Mouse (Mus musculus) common myeloid progenitor, adult 5-6 weeks (primary cell): ENCODE measurements around the gene Pole3. TPM values are rescaled to one million over a fixed set of nuclear protein-coding genes. Genes with fewer than 3 reads are reported as not detected.
"Not testable (repeated sequence)": the region's sequence is repeated elsewhere in the genome, so short reads cannot be mapped to it uniquely, and the experiment has no call there.

ENCODE experiments used
- ATAC-seq: replicated peaks from 2 replicates; pipeline ENCODE4 v1.8.0; 2016; ENCODE audit warnings: low read depth, mild to moderate bottlenecking, moderate TSS enrichment, inconsistent platforms; ENCODE audit not compliant: poor library complexity, severe bottlenecking
- total RNA-seq: library from RNA; stranded (forward); fragments of 200-1000, 187-1606 nt; gene quantifications from 2 replicates; pipeline ENCODE4 v1.2.3, GENCODE M21; 2017

Pole3 gene
- total RNA-seq, 1 experiment from 2014 or later: 97.3 TPM

DNA sequence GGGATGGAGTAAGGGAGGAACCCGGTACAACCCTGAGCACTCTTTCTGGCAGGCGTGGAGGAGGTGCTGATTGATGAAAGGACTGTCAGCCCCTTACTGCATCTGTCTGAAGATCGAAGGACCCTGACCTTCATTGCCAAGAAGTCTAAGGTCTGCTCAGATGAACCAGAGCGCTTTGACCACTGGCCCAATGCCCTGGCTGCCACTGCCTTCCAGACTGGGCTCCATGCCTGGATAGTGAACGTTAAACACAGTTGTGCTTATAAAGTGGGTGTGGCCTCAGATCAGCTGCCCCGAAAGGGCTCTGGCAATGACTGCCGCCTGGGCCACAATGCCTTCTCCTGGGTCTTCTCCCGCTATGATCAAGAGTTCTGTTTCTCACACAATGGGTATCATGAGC is 28.9 kb downstream of the Pole3 start:
- ATAC-seq: no peak

DNA sequence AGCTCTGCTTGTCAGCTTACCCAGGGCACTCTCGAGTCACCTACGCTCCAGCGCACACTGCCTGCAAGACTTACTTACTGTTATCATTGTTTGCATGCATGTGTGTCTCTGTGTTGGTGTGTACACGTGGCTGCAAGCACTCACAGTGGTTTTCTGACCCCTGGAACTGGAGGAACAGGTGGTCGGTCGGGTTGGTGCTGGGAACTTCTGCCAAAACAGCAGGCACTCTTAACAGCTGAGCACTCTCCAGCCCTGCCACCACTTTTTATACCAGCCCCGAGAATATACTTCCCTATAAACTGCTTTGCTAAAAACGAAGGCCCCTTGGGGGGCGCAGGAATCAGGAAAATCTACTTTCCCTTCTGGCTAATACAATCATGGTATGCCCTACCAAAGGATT is 30.6 kb downstream of the Pole3 start:
- no peak for ATAC-seq

DNA sequence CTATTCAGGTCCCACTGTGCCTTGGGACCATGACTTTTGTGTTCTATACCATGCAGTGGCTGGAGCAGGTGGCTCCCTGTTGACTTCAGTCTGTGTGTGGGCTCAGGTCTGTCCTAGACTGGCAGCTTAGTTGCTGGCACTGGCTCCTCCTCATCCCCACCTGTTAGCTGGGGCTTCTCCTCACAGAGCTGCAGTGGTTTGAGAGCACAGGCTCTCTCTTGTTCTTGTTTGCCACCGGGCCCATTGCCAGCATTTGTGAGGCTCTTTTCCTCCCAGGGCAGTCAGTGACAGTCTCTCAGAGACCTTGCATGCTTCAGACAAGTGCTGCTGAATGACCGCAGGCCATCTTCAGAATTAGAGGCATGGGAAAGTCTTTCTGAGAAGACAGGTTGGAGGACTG is 32.2 kb downstream of the Pole3 start:
- ATAC-seq: no peak

DNA sequence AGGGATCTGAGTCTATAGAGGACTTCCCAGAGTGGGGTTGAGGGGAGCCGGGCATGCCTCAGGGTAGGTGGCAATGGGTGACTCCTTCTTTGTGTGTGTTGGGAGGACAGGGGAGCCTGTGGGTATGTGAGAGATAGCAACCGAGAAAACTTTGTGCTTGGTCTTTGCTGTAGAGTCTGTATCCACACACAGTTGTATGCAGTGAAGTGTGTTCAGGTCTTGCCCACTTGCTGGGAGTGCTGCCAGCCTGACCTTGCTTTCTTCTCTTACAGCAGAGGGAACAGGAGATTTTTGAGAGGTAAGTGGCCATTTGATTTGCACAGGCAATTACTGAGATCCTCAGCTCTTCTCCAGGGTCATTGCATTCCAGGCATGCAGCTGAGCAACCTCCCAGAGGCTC is 37.0 kb downstream of the Pole3 start:
- ATAC-seq: no peak

DNA sequence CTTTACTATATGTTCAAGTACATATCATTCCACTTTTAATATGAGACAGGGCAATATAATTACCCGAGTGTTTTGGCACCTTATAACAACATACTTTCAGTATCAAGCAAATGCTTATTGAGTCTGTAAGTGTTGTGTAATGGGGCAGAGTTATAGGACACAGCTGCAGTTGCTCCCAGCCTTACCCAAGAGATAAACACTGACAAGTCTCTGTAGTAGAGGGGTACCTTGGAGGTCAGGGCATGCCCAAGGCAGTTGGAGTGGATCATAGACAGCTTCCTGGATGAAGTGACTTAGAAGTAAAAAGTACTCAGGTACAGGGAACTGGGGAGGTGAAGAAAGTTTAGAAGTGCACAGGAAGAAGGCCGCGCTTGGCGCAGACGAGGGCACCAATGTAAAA is 37.7 kb downstream of the Pole3 start:
- ATAC-seq: no peak

DNA sequence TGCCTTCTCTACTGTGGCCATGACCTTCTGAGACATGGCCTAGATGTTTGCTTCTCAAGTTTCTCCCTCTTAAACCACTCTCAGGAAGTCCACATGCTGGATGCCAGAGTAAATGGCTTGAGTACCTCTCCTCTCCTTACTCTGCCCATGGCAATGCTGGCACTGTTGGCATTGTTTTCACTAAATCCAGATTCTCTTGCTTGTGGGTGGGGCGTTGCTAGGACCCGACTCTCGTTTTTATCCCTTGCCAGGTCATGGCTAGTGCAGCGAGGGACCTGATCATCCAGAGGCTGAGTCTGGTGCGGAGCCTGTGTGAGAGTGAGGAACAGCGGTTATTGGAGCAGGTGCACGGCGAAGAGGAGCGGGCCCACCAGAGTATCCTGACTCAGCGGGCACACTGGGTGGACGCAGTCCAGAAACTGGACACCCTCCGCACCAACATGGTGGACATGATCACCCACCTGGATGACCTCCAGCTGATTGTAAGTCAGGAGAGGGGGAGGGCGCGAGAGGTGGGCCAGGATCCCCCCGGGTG is 38.6 kb downstream of the Pole3 start:
- ATAC-seq: no peak

DNA sequence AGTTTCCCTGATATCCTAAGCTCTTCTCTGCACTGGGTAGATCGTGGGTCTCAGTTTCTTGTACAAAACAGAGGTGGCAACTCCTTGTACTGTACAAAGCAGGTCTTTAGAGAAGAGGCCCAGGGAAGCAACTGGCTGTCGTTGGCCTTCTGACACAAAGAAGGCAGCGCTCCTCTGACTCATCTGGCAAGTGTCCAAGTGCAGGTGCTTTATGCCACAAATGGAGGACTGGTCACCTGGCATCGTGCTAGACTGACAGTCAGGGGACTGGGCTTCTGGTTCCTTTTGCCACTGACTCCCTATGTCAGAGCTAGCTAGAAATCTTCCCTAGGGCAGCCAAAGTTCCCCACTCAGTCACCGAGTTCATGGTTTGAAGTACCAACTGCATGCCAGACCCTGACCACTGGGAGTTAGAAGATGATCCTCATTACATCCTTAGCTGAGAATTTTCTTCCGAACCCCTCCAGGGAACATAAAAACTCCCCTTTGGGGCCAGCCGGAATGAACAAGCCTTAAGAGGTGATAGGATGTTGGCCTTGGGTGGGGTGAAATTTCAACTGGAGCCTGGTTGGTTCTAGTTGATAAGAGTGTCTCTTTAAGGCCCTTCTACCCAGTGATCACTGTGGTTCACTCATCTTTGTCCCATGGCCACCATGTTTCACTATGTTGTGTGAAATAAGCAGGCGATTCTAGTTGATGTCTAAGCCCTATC is 39.3 kb downstream of the Pole3 start:
- no peak for ATAC-seq

DNA sequence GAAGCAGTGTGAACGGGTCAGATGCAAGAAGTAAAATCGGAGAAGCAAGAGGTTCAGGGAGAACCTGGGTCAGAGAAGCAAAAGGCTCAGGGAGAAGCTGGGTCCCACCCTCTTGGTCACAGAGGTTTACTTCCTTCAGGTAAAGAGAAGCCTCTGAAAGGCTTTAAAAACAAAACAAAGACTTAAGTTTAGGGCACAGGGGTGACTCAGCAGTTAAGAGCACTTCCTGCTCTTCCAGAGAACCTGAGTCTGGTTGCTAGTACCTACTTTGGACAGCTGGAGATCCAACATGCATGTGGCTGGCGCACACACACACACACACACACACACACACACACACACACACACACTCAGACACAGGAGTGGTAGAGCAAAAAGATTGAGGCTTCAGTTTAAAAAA is 39.9 kb downstream of the Pole3 start:
- ATAC-seq: peak; percentile 22; the same call in 1 of the 2 replicates

DNA sequence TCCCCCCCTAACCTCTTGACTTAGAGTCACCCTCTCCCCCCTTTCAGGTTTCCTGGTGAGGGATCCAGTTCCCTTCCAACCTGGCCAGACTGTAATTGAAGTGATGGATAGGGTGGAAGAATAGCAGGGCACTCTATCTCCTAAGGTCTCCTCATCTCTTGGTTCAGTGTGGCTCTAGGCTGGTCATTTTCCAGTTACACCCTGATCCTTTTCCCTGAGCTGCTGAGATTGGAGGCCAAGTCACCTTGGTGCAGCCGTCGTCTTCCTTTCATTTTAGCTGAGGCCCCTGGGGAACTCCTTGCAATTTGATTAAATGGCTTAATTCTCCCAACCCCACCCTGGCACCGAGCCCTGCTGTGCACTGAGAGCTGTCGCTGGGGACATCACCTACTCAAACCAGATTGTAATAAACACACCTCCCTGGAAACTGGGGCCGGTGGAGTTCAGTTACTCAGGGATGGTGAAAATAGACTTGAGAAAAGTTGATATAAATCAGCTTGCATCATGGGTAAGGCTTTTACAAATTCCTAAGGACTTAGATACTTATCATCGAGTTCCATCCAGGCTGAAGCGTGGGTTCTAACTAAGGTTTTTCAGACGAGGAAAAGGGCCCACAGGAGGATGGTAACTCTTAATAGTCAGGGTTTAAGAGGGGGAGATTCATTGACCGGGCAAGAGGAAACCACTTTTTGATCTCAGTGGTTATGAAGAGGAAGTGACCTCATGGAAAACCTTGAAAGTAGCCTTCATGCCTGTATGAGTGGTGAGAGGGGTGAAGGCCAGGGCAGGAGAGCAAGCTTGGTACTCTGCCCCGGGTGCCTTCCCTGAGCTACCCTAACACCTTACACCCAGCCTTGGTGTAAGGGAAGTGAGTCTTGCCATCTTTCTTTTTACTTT is 43.9 kb downstream of the Pole3 start:
- peak; percentile 80 for ATAC-seq

DNA sequence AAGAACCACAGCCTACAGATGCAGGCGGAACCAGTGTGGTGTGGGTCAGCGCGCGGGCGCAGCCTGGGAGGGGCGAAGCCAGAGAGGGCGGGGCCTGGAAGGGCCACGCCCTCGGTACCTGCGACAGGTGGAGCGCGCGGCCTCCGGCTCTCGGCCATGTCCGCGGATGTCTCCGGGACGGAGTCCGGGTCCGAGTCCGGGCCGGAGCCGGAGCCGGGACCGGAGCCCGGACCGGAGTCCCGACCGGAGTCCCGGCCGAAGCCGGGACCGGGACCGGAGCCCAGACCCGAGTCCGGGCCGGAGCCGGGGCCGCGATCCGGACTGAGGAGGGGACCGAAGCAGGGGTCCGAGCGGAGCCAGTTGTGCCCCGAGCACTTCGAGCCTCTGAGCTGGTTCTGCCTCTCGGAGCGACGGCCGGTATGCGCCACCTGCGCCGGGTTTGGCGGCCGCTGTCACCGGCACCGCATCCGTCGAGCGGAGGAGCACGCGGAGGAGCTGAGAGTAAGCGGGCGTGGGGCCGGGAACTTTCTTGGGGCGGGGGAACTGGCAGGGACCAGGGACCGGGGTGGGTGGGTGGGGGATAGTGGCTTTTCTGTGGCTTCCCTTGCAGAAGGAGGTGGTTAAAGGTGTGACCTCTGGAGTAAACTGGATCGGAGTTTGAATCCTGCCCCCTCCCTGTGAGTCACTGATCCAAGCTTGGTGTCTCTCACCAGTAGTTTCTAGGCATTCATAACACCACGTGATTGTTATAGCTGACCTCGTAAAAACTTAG is 44.7 kb downstream of the Pole3 start, which contains the start of gene Bspry:
Gene Bspry (plus strand): TSS at position 117 of the 772 bp plus-strand sequence.
- peak; percentile 48 for ATAC-seq

DNA sequence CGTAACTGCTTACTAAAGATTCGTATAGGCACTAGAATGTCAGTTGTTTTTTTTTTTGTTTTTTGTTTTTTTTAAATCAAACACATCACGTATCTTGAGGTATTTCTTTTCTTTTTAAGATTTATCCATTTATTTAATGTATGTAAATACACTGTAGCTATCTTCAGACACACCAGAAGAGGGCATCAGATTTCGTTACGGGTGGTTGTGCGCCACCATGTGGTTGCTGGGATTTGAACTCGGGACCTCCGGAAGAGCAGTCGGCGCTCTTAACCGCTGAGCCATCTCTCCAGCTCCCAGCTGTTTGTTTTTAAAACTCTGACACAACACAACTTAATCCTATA is 45.3 kb downstream of the Pole3 start:
- ATAC-seq: not testable (repeated sequence)

DNA sequence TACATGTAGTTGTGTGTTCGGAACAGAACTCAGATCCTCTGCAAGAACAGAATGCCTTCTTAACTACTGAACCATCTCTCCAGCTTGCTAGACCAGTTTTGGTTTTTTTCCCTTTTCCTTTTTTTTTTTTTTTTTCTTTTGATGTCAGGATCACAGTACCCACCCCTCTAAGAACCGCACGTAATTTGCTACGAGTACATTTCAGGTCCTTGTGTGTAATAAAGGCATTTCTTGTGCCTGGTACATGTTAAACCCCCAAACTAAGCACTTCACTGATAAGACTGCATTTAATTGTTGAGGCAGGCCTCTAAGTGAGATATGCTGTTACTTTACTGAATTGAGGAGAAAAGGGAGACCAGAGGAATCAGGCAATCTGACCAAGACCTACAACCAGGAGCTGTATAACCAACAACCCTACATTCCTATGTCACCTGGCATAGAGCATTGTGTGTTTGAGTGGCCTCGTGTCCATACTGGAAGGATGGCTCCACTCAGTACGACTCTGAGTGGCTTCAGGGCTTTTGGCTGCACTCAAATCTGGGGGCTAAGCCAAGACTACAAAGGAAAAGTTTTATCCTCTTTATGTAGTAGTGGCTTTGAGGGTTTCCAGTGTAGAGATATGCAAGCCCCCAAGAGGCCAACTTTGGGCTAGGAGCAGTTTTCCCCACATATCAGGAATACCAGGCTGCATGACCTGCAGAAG is 47.2 kb downstream of the Pole3 start:
- no peak for ATAC-seq

DNA sequence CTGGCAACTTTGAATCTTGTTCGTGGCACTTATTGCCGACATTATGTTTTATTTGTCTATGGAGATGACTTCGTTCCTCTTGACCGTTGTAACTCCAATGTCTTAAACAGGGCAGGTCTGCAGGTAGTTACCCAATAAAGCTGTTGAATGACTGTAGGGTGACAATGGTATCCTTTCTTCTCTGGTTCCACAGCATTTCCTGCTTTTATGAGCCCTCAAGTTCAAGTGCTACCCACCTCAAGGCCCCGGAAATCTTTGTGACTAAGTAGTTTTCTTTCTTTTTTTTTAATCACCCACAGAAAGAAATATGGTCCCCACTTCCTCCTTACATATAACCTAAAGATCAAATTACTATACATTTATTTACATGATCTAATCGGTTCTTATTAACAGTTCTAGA is 49.1 kb downstream of the Pole3 start:
- no peak for ATAC-seq

DNA sequence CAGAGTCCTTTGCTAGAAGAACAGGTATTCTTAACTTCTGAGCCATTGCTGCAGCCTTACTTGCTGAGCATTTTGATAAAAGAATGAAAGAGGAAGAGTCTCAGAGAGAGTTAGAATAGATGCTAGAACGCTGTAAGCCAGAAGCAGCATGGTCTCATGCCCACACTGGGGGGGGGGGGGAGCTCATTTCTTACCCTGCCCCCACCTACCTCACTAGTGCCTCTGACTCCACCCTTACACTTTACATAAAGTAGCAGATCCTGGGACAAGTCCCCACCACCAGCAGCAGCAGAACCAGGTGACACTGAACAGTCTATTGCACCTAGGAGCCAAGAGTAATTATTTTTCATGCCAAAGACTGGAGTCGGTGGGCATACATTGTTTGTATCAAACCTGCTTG is 49.7 kb downstream of the Pole3 start:
- no peak for ATAC-seq

Other genes with a start within 250 kb of the Pole3 start
- 55.6 and 60.2 TPM in 2 replicates for gene Fkbp15, start 164.5 kb downstream of the Pole3 start, total RNA-seq
- gene Slc31a1, start 164.3 kb downstream of the Pole3 start, total RNA-seq: 12.5 and 17.6 TPM in 2 replicates
- gene Cdc26, start 116.4 kb downstream of the Pole3 start, total RNA-seq: 126 and 145 TPM in 2 replicates
- 19.8 and 23.4 TPM in 2 replicates for gene Prpf4, start 116.3 kb downstream of the Pole3 start, total RNA-seq
- gene Rnf183, start 89.8 kb downstream of the Pole3 start, total RNA-seq: not detected in 2 replicates
- gene Wdr31, start 54.2 kb downstream of the Pole3 start, total RNA-seq: 0.39 and 0.82 TPM in 2 replicates
- 0.27 TPM in 1 of 2 replicates, not detected in the other for gene Bspry, start 45.0 kb downstream of the Pole3 start, total RNA-seq
- gene Hdhd3, start 21.6 kb downstream of the Pole3 start, total RNA-seq: 4.3 TPM in 1 of 2 replicates, not detected in the other
- 38.6 and 54.8 TPM in 2 replicates for gene Alad, start 5.2 kb downstream of the Pole3 start, total RNA-seq
- 0.41 TPM in 1 of 2 replicates, not detected in the other for gene 4933430I17Rik, start 301 bp upstream of the Pole3 start, total RNA-seq
- 6.2 and 8.2 TPM in 2 replicates for gene Rgs3, start 34.8 kb upstream of the Pole3 start, total RNA-seq